Mouse (Mus musculus): ENCODE measurements around the gene Zfp322a.
"Not testable (repeated sequence)": the region's sequence is repeated elsewhere in the genome, so short reads cannot be mapped to it uniquely, and the experiment has no call there.

The Zfp322a gene

DNA sequence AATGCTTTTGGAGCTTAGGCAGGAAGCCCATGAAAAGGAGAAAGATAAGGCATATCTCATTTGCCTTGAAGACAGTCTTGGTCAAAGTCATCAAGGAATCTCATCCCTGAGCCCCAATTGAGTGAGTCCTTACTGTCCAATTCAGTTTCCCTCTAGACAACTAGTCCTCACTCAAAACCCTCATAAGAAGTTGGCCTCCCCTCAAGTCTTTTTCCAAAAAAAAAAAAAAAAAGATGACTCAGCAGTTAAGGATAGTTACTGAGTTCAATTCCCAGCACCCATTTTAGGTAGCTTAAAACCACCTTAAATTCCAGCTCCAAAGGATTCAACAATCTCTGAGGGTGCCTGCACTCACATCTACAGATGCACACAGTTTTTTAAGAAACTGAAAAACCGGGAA lies 14.1 kb upstream of the Zfp322a start:
- H3K36me3 ChIP-seq (ENCODE audit: control insufficient read depth, insufficient read depth, low read length, poor library complexity, severe bottlenecking) = no peaks in the 10 kb centered on the region
- no peaks in the 10 kb centered on the region for H3K27me3 ChIP-seq (ENCODE audit: control insufficient read depth, insufficient read depth, low read length, poor library complexity, severe bottlenecking)
- no peak for DNase-seq (ENCODE audit: low read depth, low spot score)

DNA sequence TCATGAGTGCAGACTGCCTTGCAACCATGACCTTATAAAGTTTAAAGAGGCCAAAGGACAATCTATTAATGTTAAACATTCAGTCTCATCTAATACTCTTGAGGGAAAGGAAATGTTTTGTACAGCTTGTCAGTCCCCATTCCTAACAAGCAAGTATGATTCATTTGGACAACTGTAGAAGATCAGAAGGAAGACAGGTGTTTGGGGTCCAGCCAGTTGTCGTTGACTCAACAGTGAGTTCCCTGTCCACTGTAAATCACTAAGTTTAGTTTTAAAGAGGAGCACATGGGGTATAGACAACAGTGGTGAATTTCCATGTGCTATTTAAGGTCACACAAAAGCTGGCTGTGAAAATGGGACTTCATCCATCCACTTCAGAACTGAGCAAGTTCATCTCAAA lies 3.4 kb upstream of the Zfp322a start:
- no peak for DNase-seq (ENCODE audit: low read depth, low spot score)
- Histone ChIP-seq H3K36me3 (ENCODE audit: control insufficient read depth, insufficient read depth, low read length, poor library complexity, severe bottlenecking) (no peaks in the 10 kb centered on the region), H3K27me3 (ENCODE audit: control insufficient read depth, insufficient read depth, low read length, poor library complexity, severe bottlenecking) (no peaks in the 10 kb centered on the region)

- no peaks in the 10 kb centered on the region for H3K36me3 ChIP-seq (ENCODE audit: control insufficient read depth, insufficient read depth, low read length, poor library complexity, severe bottlenecking)
- no peaks in the 10 kb centered on the region for H3K27me3 ChIP-seq (ENCODE audit: control insufficient read depth, insufficient read depth, low read length, poor library complexity, severe bottlenecking)
- no peak for DNase-seq (ENCODE audit: low read depth, low spot score)
These were observed 1.1 kb upstream of the Zfp322a start for GRCm38 (mm10) chr13:23370075-23370474.

DNA sequence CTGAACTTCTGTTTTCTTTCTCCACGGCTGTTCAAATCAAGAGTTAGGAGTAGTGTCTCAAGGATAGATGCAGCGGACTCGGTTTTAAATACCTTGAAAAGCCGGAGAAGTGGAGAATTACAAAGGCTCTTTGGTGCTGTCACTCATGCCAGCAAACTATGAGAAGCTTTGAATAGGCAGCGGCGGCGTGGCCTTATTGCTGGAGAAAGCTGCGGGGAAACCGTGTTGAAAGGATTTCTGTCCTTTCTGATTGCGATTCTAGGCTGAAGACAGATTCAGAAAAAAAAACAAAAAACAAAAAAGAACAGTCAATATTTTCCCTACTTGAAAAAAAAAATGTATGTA lies 385 bp upstream of the Zfp322a start:
- DNase-seq (ENCODE audit: low read depth, low spot score) = no peak
- no peaks in the 10 kb centered on the region for H3K36me3 ChIP-seq (ENCODE audit: control insufficient read depth, insufficient read depth, low read length, poor library complexity, severe bottlenecking)
- no peaks in the 10 kb centered on the region for H3K27me3 ChIP-seq (ENCODE audit: control insufficient read depth, insufficient read depth, low read length, poor library complexity, severe bottlenecking)

DNA sequence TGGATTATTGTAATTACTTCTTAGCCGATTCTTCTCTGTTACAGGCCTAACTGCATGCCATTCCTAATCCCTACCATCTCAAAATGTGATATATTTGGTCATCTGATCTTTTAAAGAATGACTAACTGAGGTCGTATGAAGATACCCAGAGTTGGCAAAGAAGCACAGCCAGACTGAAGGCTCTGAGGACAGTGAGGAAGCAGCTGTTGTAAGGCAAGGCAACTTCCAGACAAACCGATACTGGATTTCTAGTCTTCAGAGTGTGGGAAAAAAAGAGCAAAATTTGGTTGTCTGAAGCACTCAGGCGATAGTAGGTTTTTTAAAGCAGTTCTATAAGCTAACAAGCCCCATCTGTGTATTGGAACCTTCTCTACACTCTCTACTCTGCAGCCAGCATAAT lies 7.5 kb downstream of the Zfp322a start:
- peaks cover 11% of the 10 kb centered on the region; the same call in 1 of the 2 replicates for H3K36me3 ChIP-seq (ENCODE audit: control insufficient read depth, insufficient read depth, low read length, poor library complexity, severe bottlenecking)
- DNase-seq (ENCODE audit: low read depth, low spot score) = no peak
- H3K27me3 ChIP-seq (ENCODE audit: control insufficient read depth, insufficient read depth, low read length, poor library complexity, severe bottlenecking) = no peaks in the 10 kb centered on the region

DNA sequence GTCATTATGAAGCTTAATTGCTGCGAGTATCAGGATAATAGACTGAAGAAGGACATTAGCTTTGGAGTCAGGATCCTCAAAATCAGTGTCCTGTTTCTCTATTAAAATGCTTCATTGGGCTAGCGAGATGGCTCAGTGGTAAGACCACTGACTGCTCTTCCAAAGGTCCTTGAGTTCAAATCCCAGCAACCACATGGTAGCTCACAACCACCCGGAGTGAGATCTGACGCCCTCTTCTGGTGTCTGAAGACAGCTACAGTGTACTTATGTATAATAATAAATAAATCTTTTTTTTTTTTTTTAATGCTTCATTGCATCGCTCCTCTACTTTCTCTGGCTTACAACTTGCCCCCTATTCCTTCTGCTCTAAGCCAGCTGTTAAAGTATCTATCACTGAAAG lies 14.5 kb downstream of the Zfp322a start:
- not testable (repeated sequence) for H3K36me3 ChIP-seq (ENCODE audit: control insufficient read depth, insufficient read depth, low read length, poor library complexity, severe bottlenecking); H3K27me3 ChIP-seq (ENCODE audit: control insufficient read depth, insufficient read depth, low read length, poor library complexity, severe bottlenecking); DNase-seq (ENCODE audit: low read depth, low spot score)

GRCm38 (mm10) chr13:23317305-23317889 lies 51.6 kb downstream of the Zfp322a start:
- DNase-seq (ENCODE audit: low read depth, low spot score) = no peak
- H3K27me3 ChIP-seq (ENCODE audit: control insufficient read depth, insufficient read depth, low read length, poor library complexity, severe bottlenecking) = no peaks in the 10 kb centered on the region; the same call in 1 of the 2 replicates
- no peaks in the 10 kb centered on the region for H3K36me3 ChIP-seq (ENCODE audit: control insufficient read depth, insufficient read depth, low read length, poor library complexity, severe bottlenecking)

- H3K27me3 ChIP-seq (ENCODE audit: control insufficient read depth, insufficient read depth, low read length, poor library complexity, severe bottlenecking) = no peaks in the 10 kb centered on the region; the same call in 1 of the 2 replicates
- H3K36me3 ChIP-seq (ENCODE audit: control insufficient read depth, insufficient read depth, low read length, poor library complexity, severe bottlenecking) = no peaks in the 10 kb centered on the region
- DNase-seq (ENCODE audit: low read depth, low spot score) = no peak
These were observed 55.9 kb downstream of the Zfp322a start for GRCm38 (mm10) chr13:23312909-23313669.

- Histone ChIP-seq H3K27me3 (ENCODE audit: control insufficient read depth, insufficient read depth, low read length, poor library complexity, severe bottlenecking) (no peaks in the 10 kb centered on the region), H3K36me3 (ENCODE audit: control insufficient read depth, insufficient read depth, low read length, poor library complexity, severe bottlenecking) (no peaks in the 10 kb centered on the region)
- no peak for DNase-seq (ENCODE audit: low read depth, low spot score)
These were observed 59.0 kb downstream of the Zfp322a start for GRCm38 (mm10) chr13:23310036-23310435.

DNA sequence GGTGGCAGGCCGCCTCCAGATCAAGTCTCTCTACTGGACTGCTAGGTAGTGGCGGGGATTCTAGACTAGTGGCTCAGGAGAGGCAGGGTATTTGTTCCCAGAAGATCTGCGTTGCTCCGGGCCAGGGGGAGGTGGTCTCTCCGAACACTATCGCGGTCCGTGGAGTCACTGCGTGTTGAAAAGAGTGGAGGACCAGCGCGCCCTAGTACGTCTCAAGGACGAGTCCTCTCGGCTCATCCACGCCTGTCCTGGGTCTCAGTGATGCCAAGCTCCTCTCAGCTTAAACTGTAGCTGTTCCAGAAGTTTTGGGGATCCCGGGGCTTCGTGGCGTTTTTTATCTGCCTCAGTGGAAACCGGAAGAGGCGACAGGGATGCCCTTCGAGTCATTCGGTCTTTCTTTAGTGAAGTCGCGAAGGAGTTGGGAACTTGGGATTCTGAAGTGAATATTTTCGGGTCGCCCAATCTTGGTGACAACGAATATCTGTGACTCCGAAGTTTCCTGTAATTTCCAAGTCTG lies 59.5 kb downstream of the Zfp322a start:
- no peaks in the 10 kb centered on the region for H3K36me3 ChIP-seq (ENCODE audit: control insufficient read depth, insufficient read depth, low read length, poor library complexity, severe bottlenecking)
- no peak for DNase-seq (ENCODE audit: low read depth, low spot score)
- H3K27me3 ChIP-seq (ENCODE audit: control insufficient read depth, insufficient read depth, low read length, poor library complexity, severe bottlenecking) = no peaks in the 10 kb centered on the region

DNA sequence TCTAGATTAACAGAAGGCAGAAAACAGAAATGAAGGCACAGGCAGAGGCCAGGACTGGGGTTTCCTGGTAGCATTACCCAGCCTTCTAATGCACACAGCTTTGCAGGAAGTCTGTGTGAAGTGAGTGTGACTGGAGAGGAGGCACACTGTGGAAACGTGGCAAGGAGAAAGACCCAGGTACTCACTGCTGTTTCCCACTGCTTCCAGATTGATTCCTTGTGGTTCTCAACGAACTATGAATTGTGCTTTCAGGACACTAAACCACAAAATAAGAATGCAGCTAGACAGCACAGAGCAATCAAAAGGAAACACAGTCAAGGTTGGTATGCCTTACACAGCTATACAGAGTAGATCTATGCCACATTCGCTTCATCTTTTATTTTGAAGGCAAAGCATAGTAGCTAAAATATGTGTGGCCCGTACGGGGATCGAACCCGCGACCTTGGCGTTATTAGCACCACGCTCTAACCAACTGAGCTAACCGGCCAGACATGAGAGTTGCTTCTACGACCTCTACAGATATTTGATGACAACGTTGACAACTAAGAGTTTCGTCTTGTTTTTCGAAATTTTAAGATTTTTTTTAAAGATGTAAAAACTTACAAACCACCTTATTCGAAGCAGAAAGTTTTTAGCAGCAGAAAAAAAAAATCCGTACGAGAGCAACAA lies 60.2 kb downstream of the Zfp322a start:
- not testable (repeated sequence) for H3K27me3 ChIP-seq (ENCODE audit: control insufficient read depth, insufficient read depth, low read length, poor library complexity, severe bottlenecking); H3K36me3 ChIP-seq (ENCODE audit: control insufficient read depth, insufficient read depth, low read length, poor library complexity, severe bottlenecking); DNase-seq (ENCODE audit: low read depth, low spot score)

- Histone ChIP-seq H3K36me3 (ENCODE audit: control insufficient read depth, insufficient read depth, low read length, poor library complexity, severe bottlenecking) (no peaks in the 10 kb centered on the region), H3K27me3 (ENCODE audit: control insufficient read depth, insufficient read depth, low read length, poor library complexity, severe bottlenecking) (no peaks in the 10 kb centered on the region)
- no peak for DNase-seq (ENCODE audit: low read depth, low spot score)
These were observed 61.8 kb downstream of the Zfp322a start for GRCm38 (mm10) chr13:23307069-23307814.

DNA sequence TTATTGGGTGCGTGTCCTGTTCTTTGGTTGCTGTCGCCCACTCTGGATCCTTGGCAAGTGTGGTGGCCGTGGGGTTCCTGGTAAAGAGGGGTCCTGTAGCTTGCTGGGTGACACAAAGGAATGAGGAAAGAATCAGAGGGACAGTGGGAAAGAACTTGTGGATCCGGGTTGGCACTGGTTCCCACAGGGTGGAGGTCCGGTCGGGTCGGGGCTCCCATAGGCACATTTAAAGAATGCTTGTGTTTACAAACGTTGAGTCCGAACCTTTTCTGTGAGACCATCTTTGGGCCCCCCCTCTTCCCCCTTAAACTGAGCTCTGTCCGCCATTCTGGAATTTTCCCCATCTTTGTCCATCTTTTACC lies 62.3 kb downstream of the Zfp322a start:
- H3K27me3 ChIP-seq (ENCODE audit: control insufficient read depth, insufficient read depth, low read length, poor library complexity, severe bottlenecking) = no peaks in the 10 kb centered on the region
- no peak for DNase-seq (ENCODE audit: low read depth, low spot score)

More for the DNA sequence above, 62.3 kb downstream of the Zfp322a start:
- no peaks in the 10 kb centered on the region for H3K36me3 ChIP-seq (ENCODE audit: control insufficient read depth, insufficient read depth, low read length, poor library complexity, severe bottlenecking)
